Mouse (Mus musculus): ENCODE data around the gene Gm20738.
"Not testable (repeated sequence)": the region's sequence is repeated elsewhere in the genome, so short reads cannot be mapped to it uniquely, and the experiment has no call there.

The Gm20738 gene

DNA sequence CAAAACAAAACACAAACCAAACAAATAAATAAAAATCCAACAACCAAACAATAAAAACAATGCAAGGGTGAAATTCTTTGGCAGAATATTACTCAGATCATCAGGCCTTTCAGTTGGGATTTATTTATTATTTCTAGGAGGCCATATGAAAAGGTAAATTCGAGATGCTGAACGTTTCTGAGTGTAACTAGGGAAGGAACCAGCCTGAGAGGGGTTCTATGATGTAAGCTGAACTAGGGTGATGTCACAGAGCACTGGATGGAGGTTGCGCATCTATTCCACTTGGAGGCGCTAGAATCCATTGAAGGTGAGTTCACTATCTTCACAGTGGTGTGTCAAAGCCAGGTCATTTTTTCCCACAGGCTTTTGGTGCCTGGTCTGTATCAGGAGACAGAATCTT lies at the start of gene Gm20738:
Gene Gm20738, plus strand, starts transcription at position 301 of the 400 bp plus-strand sequence.
- DNase-seq, result not testable (repeated sequence)

All from embryo, embryonic 11 days (tissue).